Mouse (Mus musculus) T-cell, adult 2 months (primary cell): ENCODE results near the gene Kif26b.

Source experiments
- DNase-seq: peaks from one replicate; pipeline ENCODE4 v3.0.0; 2022; ENCODE audit warnings: low spot score

The Kif26b gene

GRCm38 (mm10) chr1:178540247-178540646 is 11.3 kb downstream of the Kif26b start:
- DNase-seq: no peak

GRCm38 (mm10) chr1:178542415-178542814 is 13.5 kb downstream of the Kif26b start:
- DNase-seq: no peak

DNA sequence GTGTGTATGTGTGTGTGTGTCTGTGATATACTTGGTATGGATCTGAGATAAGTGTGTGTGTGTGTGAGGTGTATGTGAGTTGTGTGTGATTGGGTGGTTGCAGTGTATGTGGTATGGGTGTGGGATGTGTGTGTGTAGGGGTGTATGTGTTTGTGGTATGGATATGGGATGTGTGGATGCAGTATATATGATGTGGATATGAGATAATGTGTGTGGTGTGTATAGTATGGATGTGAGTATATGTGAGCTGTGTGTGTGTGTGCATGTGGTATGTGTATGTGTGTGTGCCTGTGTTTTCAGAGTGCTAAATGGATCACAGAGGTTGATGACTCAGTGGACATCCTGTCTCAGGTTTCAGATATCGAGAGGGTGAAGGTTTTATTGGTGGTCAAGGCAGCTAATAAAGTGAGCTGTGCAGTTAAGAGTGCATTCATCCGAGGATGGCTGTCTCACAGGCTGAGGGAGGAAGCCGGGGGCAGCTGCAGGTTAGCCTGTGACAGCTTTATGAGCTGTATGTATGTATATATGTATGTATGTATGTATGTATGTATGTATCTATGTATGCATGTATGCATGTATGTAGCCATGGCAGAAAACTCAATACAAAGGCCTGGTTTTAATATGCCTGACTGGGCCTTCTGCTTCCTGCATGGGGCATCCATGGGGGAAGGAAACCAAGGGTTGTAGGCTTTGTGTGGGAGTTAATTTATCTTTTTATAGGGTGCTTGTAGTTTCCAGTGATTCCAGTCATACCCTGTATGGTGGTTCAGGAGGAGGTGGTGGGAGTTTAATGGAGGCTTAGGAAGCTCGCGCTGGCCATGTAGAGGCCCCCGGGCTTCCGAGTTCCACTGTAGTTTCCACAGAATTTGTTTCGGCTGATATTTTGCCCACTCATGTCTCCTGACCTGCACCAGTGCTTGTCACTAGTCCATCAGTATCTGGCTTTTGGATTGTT is 14.3 kb downstream of the Kif26b start:
- DNase-seq: no peak

- DNase-seq: no peak
Observed at GRCm38 (mm10) chr1:178544585-178544984, 15.7 kb downstream of the Kif26b start.

DNA sequence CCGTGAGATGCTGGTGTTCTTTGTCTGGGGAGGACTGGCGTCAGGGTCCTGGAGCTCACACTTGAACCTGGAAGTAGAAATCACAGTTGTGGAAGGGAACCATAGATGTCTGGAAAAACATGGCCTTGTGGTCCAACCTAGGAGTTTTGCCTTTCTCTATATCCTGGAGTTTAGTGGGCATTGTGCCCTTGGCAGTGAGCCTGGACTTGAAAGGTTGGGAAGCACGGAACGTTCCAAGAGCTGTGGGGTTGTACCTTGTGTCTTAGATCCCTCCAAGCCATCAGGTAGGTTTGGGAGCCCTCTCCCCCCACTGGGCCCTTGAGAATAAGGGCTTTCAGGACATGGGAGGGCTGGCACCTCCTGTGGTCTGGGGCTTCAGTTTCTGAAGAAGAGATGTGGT is 20.7 kb downstream of the Kif26b start:
- DNase-seq: no peak

DNA sequence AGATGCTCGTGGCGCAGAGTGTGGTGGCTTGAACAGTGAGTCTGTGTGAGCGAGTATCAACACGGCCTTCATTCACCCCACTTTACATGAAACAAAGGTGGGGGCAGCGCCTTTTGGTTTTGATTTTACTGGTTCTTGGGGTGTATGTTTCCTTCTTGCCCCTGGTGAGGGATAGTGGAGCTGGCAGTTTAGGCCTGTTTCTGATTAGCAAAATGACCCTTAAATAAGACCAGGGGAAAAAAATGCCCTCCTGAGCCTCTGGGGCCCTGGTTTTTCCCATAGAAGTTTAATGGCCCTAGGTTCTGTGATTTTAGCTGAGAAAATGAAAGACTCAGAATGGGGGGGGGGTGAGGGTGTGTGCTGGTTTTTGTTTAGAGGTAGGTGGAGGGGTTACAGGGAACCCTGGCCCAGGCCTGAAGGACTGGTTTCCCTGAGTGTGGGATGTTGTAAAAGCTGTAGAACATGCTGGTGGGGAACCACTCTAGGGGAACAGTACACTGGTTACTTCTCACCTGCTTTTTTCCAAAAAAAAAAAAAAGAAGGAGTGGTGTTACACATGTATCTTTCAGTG is 21.6 kb downstream of the Kif26b start:
- DNase-seq: no peak

GRCm38 (mm10) chr1:178552278-178552897 is 23.5 kb downstream of the Kif26b start:
- no peak for DNase-seq

DNA sequence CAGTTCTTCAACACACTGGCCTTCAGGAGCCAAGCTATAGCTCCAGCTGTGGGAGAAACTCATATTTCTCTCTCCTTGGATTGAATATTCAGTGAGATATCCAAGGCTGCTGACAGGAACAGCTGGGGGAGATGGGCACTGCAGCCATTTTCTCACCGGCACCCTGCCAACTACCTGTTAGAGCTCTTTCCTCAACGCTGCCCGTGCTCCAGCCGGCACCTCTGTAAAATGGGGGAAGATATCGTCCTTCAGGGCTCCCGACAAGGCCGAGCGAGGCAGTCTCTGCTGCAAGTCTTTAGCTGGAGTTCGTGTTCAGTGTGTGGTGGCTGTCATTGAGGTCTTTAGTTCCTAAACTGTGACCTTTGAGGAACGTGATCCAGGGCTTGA is 24.0 kb downstream of the Kif26b start:
- DNase-seq: no peak

DNA sequence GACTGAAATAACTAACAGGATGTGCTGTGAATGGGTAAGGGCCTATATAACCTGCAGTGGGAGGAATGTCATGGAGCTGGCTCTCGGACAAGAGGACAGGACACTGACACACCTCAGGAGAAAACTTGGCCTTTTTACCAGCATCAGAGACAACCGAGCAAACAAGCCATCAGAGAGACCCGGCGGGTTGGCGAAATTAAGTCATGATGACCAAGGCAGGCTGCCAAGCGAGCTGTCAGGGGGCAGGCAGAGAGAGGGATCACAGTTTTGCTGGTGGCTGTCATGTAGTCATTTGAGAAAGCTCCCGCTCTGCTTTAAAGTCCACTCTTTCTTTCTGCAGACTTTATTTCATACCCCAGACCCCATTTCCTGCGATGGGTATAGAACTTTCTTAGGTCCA is 27.3 kb downstream of the Kif26b start:
- no peak for DNase-seq

GRCm38 (mm10) chr1:178560043-178560442 is 31.1 kb downstream of the Kif26b start:
- DNase-seq: no peak

DNA sequence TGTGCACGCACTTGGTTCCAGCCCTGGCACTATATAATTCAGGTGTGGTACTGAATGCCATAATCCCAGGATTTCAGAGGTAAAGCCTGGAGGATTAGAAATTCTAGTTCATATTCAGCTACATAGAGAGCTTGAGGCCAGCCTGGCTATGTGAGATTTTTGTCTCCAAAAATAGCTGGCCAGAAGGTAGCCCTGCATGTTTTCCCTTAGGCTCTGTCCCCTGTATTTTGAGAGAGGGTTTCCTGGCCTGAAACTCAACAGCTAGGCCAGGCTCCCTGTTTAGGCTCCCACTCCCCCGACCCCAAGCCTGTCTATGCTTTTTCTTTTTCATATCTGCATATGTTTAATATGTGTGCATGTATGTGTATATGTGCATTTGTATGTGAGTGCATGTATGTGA is 34.9 kb downstream of the Kif26b start:
- DNase-seq: no peak

GRCm38 (mm10) chr1:178564800-178565199 is 35.9 kb downstream of the Kif26b start:
- no peak for DNase-seq

- DNase-seq: no peak
Observed at GRCm38 (mm10) chr1:178568551-178569545, 39.9 kb downstream of the Kif26b start.

DNA sequence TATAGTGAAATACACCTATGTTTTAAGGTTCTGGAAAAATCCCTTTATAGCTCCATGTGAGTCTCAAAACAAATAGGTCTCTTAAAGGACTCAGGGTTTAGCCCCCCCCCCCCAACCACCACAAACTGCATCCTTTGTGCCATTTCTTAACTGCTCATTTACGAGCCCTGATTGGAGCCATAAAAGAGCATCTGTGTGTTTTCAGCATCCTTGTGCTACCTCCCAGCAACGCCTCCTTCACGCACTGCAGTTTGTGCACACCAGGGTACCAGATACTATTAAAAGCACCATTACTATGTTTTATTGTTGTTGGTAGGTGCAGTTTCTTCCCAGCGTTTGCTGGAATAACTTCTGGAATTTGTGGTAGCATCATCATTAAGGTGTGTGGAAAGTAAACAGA is 42.1 kb downstream of the Kif26b start:
- no peak for DNase-seq

- no peak for DNase-seq
Observed at GRCm38 (mm10) chr1:178571885-178572444, 43.0 kb downstream of the Kif26b start.

GRCm38 (mm10) chr1:178573406-178574032 is 44.6 kb downstream of the Kif26b start:
- DNase-seq: no peak

DNA sequence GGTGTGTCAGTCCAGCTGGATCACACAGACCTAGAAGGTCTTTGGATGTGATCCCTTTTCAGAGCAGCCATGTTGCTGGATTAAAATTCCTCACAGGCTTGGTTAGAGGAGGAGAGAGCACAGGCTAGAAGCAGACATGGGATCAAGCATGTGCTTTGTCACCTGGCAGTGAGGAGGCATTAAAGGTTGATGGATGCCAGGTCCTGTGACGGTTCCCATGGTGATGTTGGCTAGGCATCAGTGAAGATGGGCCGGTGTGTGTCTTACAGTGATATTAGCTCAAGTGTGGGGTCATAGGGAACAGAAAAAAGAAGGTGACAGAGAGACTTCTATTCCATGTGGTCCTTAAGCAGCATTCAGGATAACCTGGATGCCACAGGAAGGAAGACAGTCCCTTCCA is 46.8 kb downstream of the Kif26b start:
- DNase-seq: no peak

DNA sequence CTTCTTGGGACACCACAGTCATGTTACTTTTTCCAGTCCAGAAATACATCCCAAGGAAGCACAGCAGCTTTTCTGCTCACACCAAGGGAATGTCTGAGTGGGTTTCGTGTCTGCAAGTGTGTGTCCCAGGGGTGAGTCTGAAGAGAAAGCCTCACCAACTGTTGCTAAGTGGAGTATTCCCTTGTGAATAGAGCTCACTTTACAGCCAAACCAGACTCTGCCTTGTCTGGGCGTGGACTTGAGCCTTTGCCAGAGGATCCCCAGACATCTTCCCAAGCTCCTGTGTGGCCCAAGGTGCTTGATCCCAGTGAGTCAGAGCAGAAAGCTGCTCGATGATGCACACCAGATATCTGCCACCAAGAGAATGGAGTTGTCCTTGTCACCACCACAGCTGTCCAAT is 48.0 kb downstream of the Kif26b start:
- no peak for DNase-seq

GRCm38 (mm10) chr1:178585366-178586020 is 56.6 kb downstream of the Kif26b start:
- DNase-seq: no peak
